ENCODE assay signal across 8 mouse cellular contexts in the genomic region with DNA sequence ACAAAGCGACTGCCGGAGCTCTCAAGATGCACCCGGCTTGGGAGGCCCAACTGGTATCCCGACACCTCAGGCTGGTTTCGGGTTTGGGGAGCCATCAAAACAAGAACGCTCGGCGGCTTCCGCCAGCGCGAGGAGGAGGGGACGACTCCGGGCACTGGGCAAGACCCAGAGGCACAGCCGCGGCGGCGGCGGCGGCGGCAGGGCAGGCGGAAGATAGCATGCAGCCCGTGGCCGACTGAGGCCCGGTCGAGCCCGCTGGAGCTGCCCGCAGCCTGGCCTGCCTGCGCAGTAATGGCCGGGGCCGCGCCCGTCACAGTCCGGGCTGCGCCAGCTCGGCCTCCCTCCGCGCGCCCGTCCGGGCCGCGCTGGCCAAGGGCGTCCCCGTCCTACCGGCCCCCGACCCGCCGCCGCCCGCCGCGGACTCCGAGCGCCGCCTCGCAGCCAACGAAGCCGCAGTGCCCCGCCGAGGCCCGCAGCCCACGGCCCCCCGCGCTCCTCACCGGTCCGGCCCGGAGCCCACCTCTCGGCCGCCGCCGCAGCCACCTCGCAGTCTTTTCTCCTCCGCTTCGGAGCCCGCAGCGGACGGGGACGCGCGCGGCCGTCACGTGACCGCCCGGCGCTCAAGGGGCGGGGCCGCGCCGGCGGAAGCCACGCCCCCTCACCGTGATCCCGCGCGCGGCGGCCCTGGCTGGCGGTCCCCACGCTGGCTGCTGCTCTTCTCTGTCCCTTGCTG. TPM values are rescaled to one million over a fixed set of nuclear protein-coding genes. Genes with fewer than 3 reads are reported as not detected.
A peak's percentile ranks its signal among the peaks of the same experiment; 100 is the strongest.
DNase-seq lines count a peak whose midpoint lies in the region; ATAC-seq and TF ChIP-seq lines count a peak whose summit lies in the region.

No protein-coding gene starts in this region.

- ATAC-seq in forebrain, embryonic 14.5 days: peak; percentile 96
- ATAC-seq in liver, postnatal 0 days: peak; percentile 97
- peak; percentile 97 for ATAC-seq in neural tube, embryonic 13.5 days (ENCODE audit: low read depth)

- peak overlapping the region; percentile 81 for H3K4me2 ChIP-seq in forebrain, embryonic 14.5 days (ENCODE audit: low read length)
- H3K4me2 ChIP-seq in liver, postnatal 0 days (ENCODE audit: low read depth, low read length): peak overlapping the region; percentile 78
- H3K4me2 ChIP-seq in neural tube, embryonic 13.5 days: peak overlapping the region; percentile 83

- no peak for TF ChIP-seq EP300 in liver, postnatal 0 days (IDR thresholded peaks at IDR 0.05; ENCODE audit: low read depth)

- H3K9me3 ChIP-seq in ES-E14 (ENCODE audit: control insufficient read depth, insufficient read depth, low read depth, low read length): no peaks in the 10 kb centered on the region
- no peaks in the 10 kb centered on the region for H3K9me3 ChIP-seq in forebrain, embryonic 14.5 days (replicated peaks; ENCODE audit: control insufficient read depth, low read length)
- no peaks in the 10 kb centered on the region for H3K9me3 ChIP-seq in liver, postnatal 0 days (ENCODE audit: low read length)
- H3K9me3 ChIP-seq in neural tube, embryonic 13.5 days: no peaks in the 10 kb centered on the region

- H3K4me3 ChIP-seq in ES-E14 (ENCODE audit: insufficient read depth in 1 of 2, low read depth in 1 of 2, low read length in 2 of 2, poor library complexity in 1 of 2, severe bottlenecking in 1 of 2): peak overlapping the region; percentile 93 to 95
- peak overlapping the region; percentile 90 for H3K4me3 ChIP-seq in forebrain, embryonic 14.5 days (ENCODE audit: low read depth, low read length)
- H3K4me3 ChIP-seq in liver, postnatal 0 days (ENCODE audit: low read depth, low read length): peak overlapping the region; percentile 95
- peak overlapping the region; percentile 92 for H3K4me3 ChIP-seq in neural tube, embryonic 13.5 days

- peak overlapping the region; percentile 79 for H3K27ac ChIP-seq in ES-E14 (ENCODE audit: insufficient read depth, low read depth, low read length, poor library complexity, severe bottlenecking)
- peak overlapping the region; percentile 99 for H3K27ac ChIP-seq in forebrain, embryonic 14.5 days (ENCODE audit: low read depth, low read length)
- peak overlapping the region; percentile 100 for H3K27ac ChIP-seq in liver, postnatal 0 days (ENCODE audit: low read depth)
- peak overlapping the region; percentile 99 for H3K27ac ChIP-seq in neural tube, embryonic 13.5 days (replicated peaks)

- H3K27me3 ChIP-seq in forebrain, embryonic 14.5 days (replicated peaks; ENCODE audit: control insufficient read depth, insufficient read depth, low read length): no peaks in the 10 kb centered on the region
- no peaks in the 10 kb centered on the region for H3K27me3 ChIP-seq in liver, postnatal 0 days (ENCODE audit: insufficient read depth, low read length)
- H3K27me3 ChIP-seq in neural tube, embryonic 13.5 days: no peaks in the 10 kb centered on the region

- WGBS in forebrain, embryonic 14.5 days: under 1% methylated on average over 61 of the region's 100 CpGs
- WGBS in liver, postnatal 0 days (ENCODE audit: insufficient replicate concordance): under 1% methylated on average over 34 of the region's 100 CpGs
- under 1% methylated on average over 81 of the region's 100 CpGs for WGBS in neural tube, embryonic 13.5 days

- intact Hi-C loops in heart, postnatal 14 days (cut with DNase I): loop anchor here (2.0 to 10.0 kb wide), 2 partner anchors 49 to 1243 kb away; a partner anchor contains a TSS

- peak; percentile 41 for DNase-seq in ES-E14 (ENCODE audit: low read depth, low spot score)
- DNase-seq in cerebellum, adult 11 months: peak; percentile 90
- DNase-seq in forebrain, embryonic 14.5 days (ENCODE audit: low spot score): peak; percentile 90
- peak; percentile 95 to 96 for DNase-seq in heart, postnatal 14 days
- DNase-seq in layer of hippocampus, adult 11-12 months (ENCODE audit: low spot score): peak; percentile 89
- DNase-seq in liver, postnatal 0 days: peak; percentile 92
- peak; percentile 46 for DNase-seq in telencephalon, adult 2 months (ENCODE audit: low read depth, low spot score)

- no peaks in the 10 kb centered on the region for H3K36me3 ChIP-seq in ES-E14 (ENCODE audit: control insufficient read depth, insufficient read depth, low read length, poor library complexity, severe bottlenecking)
- H3K36me3 ChIP-seq in forebrain, embryonic 14.5 days (ENCODE audit: control insufficient read depth, insufficient read depth, low read length): no peaks in the 10 kb centered on the region
- no peaks in the 10 kb centered on the region for H3K36me3 ChIP-seq in liver, postnatal 0 days (replicated peaks; ENCODE audit: insufficient read depth, low read length)
- no peaks in the 10 kb centered on the region for H3K36me3 ChIP-seq in neural tube, embryonic 13.5 days

- in situ Hi-C loops in ES-E14 (cut with MboI; ENCODE audit: low sequenced_read_pairs in 2 of 2, unreplicated experiment in 2 of 2): no loop called here

- no peaks in the 10 kb centered on the region for H3K4me1 ChIP-seq in ES-E14 (ENCODE audit: control insufficient read depth in 2 of 2, insufficient read depth in 2 of 2, low read length in 2 of 2, poor library complexity in 1 of 2)
- H3K4me1 ChIP-seq in forebrain, embryonic 14.5 days (ENCODE audit: control insufficient read depth, insufficient read depth, low read length): peaks cover 15% of the 10 kb centered on the region
- H3K4me1 ChIP-seq in liver, postnatal 0 days (ENCODE audit: insufficient read depth): peaks cover 11% of the 10 kb centered on the region
- peaks cover 42% of the 10 kb centered on the region for H3K4me1 ChIP-seq in neural tube, embryonic 13.5 days (replicated peaks)

- H3K9ac ChIP-seq in ES-E14 (ENCODE audit: insufficient read depth, low read depth, low read length, poor library complexity, severe bottlenecking): peak overlapping the region; percentile 98
- peak overlapping the region; percentile 98 for H3K9ac ChIP-seq in forebrain, embryonic 14.5 days (ENCODE audit: low read length)
- peak overlapping the region; percentile 98 for H3K9ac ChIP-seq in liver, postnatal 0 days (replicated peaks)
- H3K9ac ChIP-seq in neural tube, embryonic 13.5 days: peak overlapping the region; percentile 98

- no peak for TF ChIP-seq CTCF in liver, postnatal 0 days (IDR thresholded peaks at IDR 0.05; ENCODE audit: low read depth)

TF ChIP-seq in ES-E14, 5 proteins besides CTCF, POLR2A, EP300 and RAD21:
- TF ChIP-seq MAFK (IDR thresholded peaks at IDR 0.05; ENCODE audit: insufficient read depth, low read depth, low read length) (no peak), CHD2 (IDR thresholded peaks at IDR 0.05; ENCODE audit: low read depth, low read length) (no peak), ZNF384 (IDR thresholded peaks at IDR 0.05; ENCODE audit: low read depth, low read length) (no peak), ZC3H11A (IDR thresholded peaks at IDR 0.05; ENCODE audit: borderline replicate concordance, low read depth, low read length) (no peak), HCFC1 (IDR thresholded peaks at IDR 0.05; ENCODE audit: borderline replicate concordance, insufficient read depth, low read length) (no peak; the same call in 1 of the 2 replicates)

RNA-seq across cellular contexts. Expression of a gene that starts 0.6 kb away (rescaled TPM):
- 19.1 and 25.8 TPM in 2 replicates for total RNA-seq in ES-E14 (2012; rRNA removed)
- 71.0 and 80.3 TPM in 2 replicates for polyA plus RNA-seq in forebrain, embryonic 14.5 days (2014; fragmentation: Nextera tagmentation; extraction: Ambion mirVana)
- total RNA-seq in heart, postnatal 14 days (2021): 10 to 100 TPM; 53.7 to 59.1 TPM
- 13.3 and 13.8 TPM in 2 replicates for polyA plus RNA-seq in liver, postnatal 0 days (2015; fragmentation: Nextera tagmentation; extraction: Ambion mirVana)
- 84.3 and 88.8 TPM in 2 replicates for polyA plus RNA-seq in neural tube, embryonic 13.5 days (2015; fragmentation: Nextera tagmentation; extraction: Ambion mirVana)

RNA-seq across cellular contexts. Expression of a gene that starts 48.7 kb away (rescaled TPM):
- 5.1 and 6.0 TPM in 2 replicates for total RNA-seq in ES-E14 (2012; rRNA removed)
- polyA plus RNA-seq in forebrain, embryonic 14.5 days (2014; fragmentation: Nextera tagmentation; extraction: Ambion mirVana): 23.3 and 23.6 TPM in 2 replicates
- total RNA-seq in heart, postnatal 14 days (2021): 10 to 100 TPM; 28.1 to 28.5 TPM
- 11.1 and 14.2 TPM in 2 replicates for polyA plus RNA-seq in liver, postnatal 0 days (2015; fragmentation: Nextera tagmentation; extraction: Ambion mirVana)
- 25.5 and 26.7 TPM in 2 replicates for polyA plus RNA-seq in neural tube, embryonic 13.5 days (2015; fragmentation: Nextera tagmentation; extraction: Ambion mirVana)

Comparison
In these comparisons a context has a peak if more than half of its experiments do, and no peak if none do; other contexts are left out.
1. Peak in every context shown above with its lines: DNase-seq, ATAC-seq, H3K4me3 ChIP-seq and H3K27ac ChIP-seq.
2. DNase-seq: peak in every context shown above with its lines; median percentile 96 in heart, postnatal 14 days; 92 in liver, postnatal 0 days; 90 in cerebellum, adult 11 months; 90 in forebrain, embryonic 14.5 days; 89 in layer of hippocampus, adult 11-12 months; 46 in telencephalon, adult 2 months; 41 in ES-E14.